Mouse (Mus musculus) layer of hippocampus, postnatal 25 days (tissue): ENCODE measurements around the gene Lrrc26. TPM values are rescaled to one million over a fixed set of nuclear protein-coding genes. Genes with fewer than 3 reads are reported as not detected.

Source experiments
- DNase-seq, 2 experiments: peaks; one replicate each; pipeline ENCODE4 v3.0.0; 2022; ENCODE audit warnings: mixed read lengths in 2 of 2, low spot score in 1 of 2; ENCODE audit errors: extremely low spot score in 1 of 2
- total RNA-seq, 2 experiments: library from RNA; stranded (reverse); gene quantifications; 2 replicates each; pipeline ENCODE4 v1.2.3; 2021

The Lrrc26 gene
- total RNA-seq, 2 experiments from 2014 or later: not detected

DNA sequence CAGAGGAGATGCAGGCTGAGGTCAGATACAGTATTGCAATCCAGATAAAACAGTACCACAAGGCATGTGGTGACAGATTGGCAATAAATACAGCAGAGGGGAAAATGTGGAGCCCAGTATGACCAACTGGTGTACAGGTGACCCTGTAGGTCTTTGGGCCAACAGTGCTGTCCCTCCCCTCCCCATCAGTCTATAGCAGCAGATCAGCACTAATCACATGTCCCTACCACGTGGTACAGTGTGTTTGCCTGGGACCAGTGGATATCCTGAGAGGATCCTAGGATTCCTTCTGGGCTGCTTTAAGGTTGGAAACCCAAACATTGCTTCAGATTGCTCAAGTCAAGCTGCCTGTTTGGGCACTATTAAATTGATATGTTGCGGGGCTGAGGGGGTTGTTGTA, 43.9 kb downstream of the Lrrc26 start:
- DNase-seq: no peak

DNA sequence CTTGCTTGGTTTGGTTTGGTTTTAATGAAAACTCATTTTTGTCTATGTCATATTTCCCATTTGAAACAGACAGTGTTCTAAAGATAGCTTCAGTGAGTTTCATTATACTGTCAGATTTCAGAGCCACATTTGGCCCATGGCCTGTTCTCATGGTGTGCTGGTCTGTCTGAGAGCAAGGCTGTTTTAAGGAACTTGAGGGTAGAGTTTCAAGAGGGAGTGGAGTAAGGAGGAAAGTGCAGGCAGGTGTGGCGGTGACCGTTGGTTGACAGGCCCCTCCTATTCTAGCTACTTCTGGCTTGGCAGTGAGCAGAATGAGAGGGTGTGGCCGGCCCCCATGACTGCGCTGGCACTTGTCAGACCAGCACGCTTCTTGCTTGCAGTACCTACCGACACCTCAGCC, 48.6 kb downstream of the Lrrc26 start:
- no peak for DNase-seq

Other genes with a start within 250 kb of the Lrrc26 start
- gene Nsmf, start 235.6 kb upstream of the Lrrc26 start, total RNA-seq: 100 to 1,000 TPM; 985 to 995 TPM
- gene Entpd8, start 209.6 kb upstream of the Lrrc26 start, total RNA-seq: not detected
- gene Noxa1, start 194.8 kb upstream of the Lrrc26 start, total RNA-seq: not detected
- 10 to 100 TPM; 27.5 to 35.7 TPM for gene Nrarp, start 109.2 kb upstream of the Lrrc26 start, total RNA-seq
- gene Tor4a, start 93.0 kb upstream of the Lrrc26 start, total RNA-seq: 1 to 10 TPM; 1.5 TPM
- gene Nelfb, start 78.4 kb upstream of the Lrrc26 start, total RNA-seq: 10 to 100 TPM; 55.8 to 58.9 TPM
- under 1 TPM in 1 of 2 experiments, not detected in 1; 0.32 TPM for gene Stpg3, start 75.3 kb upstream of the Lrrc26 start, total RNA-seq
- gene Fam166a, start 71.2 kb upstream of the Lrrc26 start, total RNA-seq: under 1 TPM in 1 of 2 experiments, not detected in 1; 0.59 TPM
- gene Tubb4b, start 65.2 kb upstream of the Lrrc26 start, total RNA-seq: 100 to 1,000 TPM; 330 to 361 TPM
- not detected for gene Slc34a3, start 55.6 kb upstream of the Lrrc26 start, total RNA-seq
- gene Rnf224, start 53.1 kb upstream of the Lrrc26 start, total RNA-seq: not detected
- 100 to 1,000 TPM; 230 to 231 TPM for gene Rnf208, start 47.7 kb upstream of the Lrrc26 start, total RNA-seq
- gene Cysrt1, start 47.5 kb upstream of the Lrrc26 start, total RNA-seq: under 1 TPM in 1 of 2 experiments, not detected in 1; 0.79 TPM
- gene AL732309.1, start 43.1 kb upstream of the Lrrc26 start, total RNA-seq: 1 to 10 TPM; 3.3 to 5.2 TPM
- gene Tmem203, start 34.5 kb upstream of the Lrrc26 start, total RNA-seq: 10 to 100 TPM; 38.1 to 40.5 TPM
- 10 to 100 TPM; 27.0 to 29.4 TPM for gene Tprn, start 27.3 kb upstream of the Lrrc26 start, total RNA-seq
- 10 to 100 TPM; 69.2 to 71.6 TPM for gene Ssna1, start 17.5 kb upstream of the Lrrc26 start, total RNA-seq
- 10 to 100 TPM; 85.1 to 86.5 TPM for gene Anapc2, start 17.4 kb upstream of the Lrrc26 start, total RNA-seq
- not detected for gene Tmem210, start 1.8 kb upstream of the Lrrc26 start, total RNA-seq
- gene Grin1, start 29.3 kb downstream of the Lrrc26 start, total RNA-seq: 100 to 1,000 TPM; 405 to 487 TPM
- 10 to 100 TPM; 53.7 to 56.1 TPM for gene Man1b1, start 42.4 kb downstream of the Lrrc26 start, total RNA-seq
- 10 to 100 TPM; 30.7 to 31.7 TPM for gene Dpp7, start 66.4 kb downstream of the Lrrc26 start, total RNA-seq
- gene Uap1l1, start 75.8 kb downstream of the Lrrc26 start, total RNA-seq: 10 to 100 TPM; 14.2 to 14.3 TPM
- 1 to 10 TPM; 5.8 to 6.0 TPM for gene Sapcd2, start 82.4 kb downstream of the Lrrc26 start, total RNA-seq
- gene Entpd2, start 106.0 kb downstream of the Lrrc26 start, total RNA-seq: 10 to 100 TPM; 15.3 to 18.0 TPM
- gene Npdc1, start 109.4 kb downstream of the Lrrc26 start, total RNA-seq: 100 to 1,000 TPM; 427 to 450 TPM
- gene Fut7, start 133.4 kb downstream of the Lrrc26 start, total RNA-seq: under 1 TPM; 0.12 to 0.49 TPM
- 100 to 1,000 TPM; 160 to 172 TPM for gene Abca2, start 138.8 kb downstream of the Lrrc26 start, total RNA-seq
- gene Clic3, start 166.9 kb downstream of the Lrrc26 start, total RNA-seq: under 1 TPM; 0.47 to 0.73 TPM
- 10 to 100 TPM; 56.6 to 58.9 TPM for gene Paxx, start 171.2 kb downstream of the Lrrc26 start, total RNA-seq
- 100 to 1,000 TPM; 329 to 404 TPM for gene Ptgds, start 180.1 kb downstream of the Lrrc26 start, total RNA-seq
- not detected for gene Lcn12, start 204.0 kb downstream of the Lrrc26 start, total RNA-seq
- 100 to 1,000 TPM; 114 to 131 TPM for gene Fbxw5, start 210.8 kb downstream of the Lrrc26 start, total RNA-seq
- gene C8g, start 211.8 kb downstream of the Lrrc26 start, total RNA-seq: 1 to 10 TPM in 1 of 2 experiments, under 1 TPM in 1; 0.87 to 1.1 TPM